Mouse (Mus musculus): ENCODE measurements around the gene Nbeal2.

GRCm38 (mm10) chr9:110687061-110687460, 33.1 kb upstream of the Nbeal2 start:
- TF ChIP-seq CTCF (IDR thresholded peaks at IDR 0.05; ENCODE audit: low read depth, low read length) = no peak
- TF ChIP-seq POLR2A (IDR thresholded peaks at IDR 0.05; ENCODE audit: extremely low read depth, insufficient read depth, low read length) = no peak
